Mouse (Mus musculus): ENCODE data around the gene Gtf2b.

DNA sequence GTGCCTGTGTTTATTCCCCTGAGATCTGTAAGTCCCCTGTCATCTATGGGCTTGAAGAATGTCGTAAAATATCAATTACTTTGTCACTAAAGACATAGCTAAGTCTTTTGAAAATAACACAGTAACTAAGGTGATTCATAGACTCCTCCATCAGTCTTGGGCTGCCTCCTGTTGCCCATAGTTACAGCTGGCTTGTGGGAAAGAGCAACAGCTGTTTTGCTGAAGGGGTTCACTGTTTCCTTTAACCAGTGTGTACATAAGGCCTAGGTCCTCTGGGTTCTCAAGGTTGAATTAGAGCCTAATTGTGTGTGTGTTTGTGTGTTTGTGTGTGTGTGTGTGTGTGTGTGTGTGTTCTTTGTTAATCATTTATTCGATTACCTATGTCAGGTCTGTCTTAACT is 39.4 kb upstream of the Gtf2b start:
- TF ChIP-seq CTCF (IDR thresholded peaks at IDR 0.05; ENCODE audit: low read depth, low read length) (no peak), GATA1 (IDR thresholded peaks at IDR 0.05; ENCODE audit: borderline replicate concordance, low read length) (no peak)

Measured in G1E (cell line).